Mouse (Mus musculus) embryonic facial prominence, embryonic 12.5 days (tissue): ENCODE measurements around the gene Srrm4. TPM values are rescaled to one million over a fixed set of nuclear protein-coding genes. Genes with fewer than 3 reads are reported as not detected.

Experiments used
- ATAC-seq: fragments of 200-750 bp; cut with Nextera tagmentation; 2 replicates; pipeline ENCODE4 v1.8.0; 2017; ENCODE audit not compliant: insufficient number of reproducible peaks, insufficient read depth, low FRiP score, low TSS enrichment
- H3K27ac ChIP-seq: fragments of 300-500 bp; sonication (generic); 2 replicates; pipeline ENCODE4 v1.5.1; 2016; ENCODE audit warnings: mild to moderate bottlenecking
- H3K27me3 ChIP-seq: fragments of 300-500 bp; sonication (generic); 2 replicates; pipeline ENCODE4 v1.6.1; 2016; ENCODE audit warnings: mild to moderate bottlenecking, moderate library complexity
- H3K36me3 ChIP-seq: fragments of 300-500 bp; sonication (generic); 2 replicates; pipeline ENCODE4 v1.6.1; 2016; ENCODE audit warnings: mild to moderate bottlenecking
- H3K4me1 ChIP-seq: fragments of 300-500 bp; sonication (generic); 2 replicates; pipeline ENCODE4 v1.6.1; 2016
- H3K4me2 ChIP-seq: fragments of 300-500 bp; sonication (generic); replicated peaks from 2 replicates; pipeline ENCODE4 v1.6.1; 2016; ENCODE audit warnings: mild to moderate bottlenecking, moderate library complexity
- H3K4me3 ChIP-seq: fragments of 300-500 bp; sonication (generic); 2 replicates; pipeline ENCODE4 v1.5.1; 2016; ENCODE audit warnings: mild to moderate bottlenecking
- H3K9ac ChIP-seq: fragments of 300-500 bp; sonication (generic); 2 replicates; pipeline ENCODE4 v1.6.1; 2016; ENCODE audit warnings: mild to moderate bottlenecking, moderate library complexity
- H3K9me3 ChIP-seq: fragments of 300-500 bp; sonication (generic); 2 replicates; pipeline ENCODE4 v1.6.1; 2016; ENCODE audit warnings: mild to moderate bottlenecking, moderate library complexity
- WGBS: fragments of 180-500 bp; shearing (Covaris S2); methylation state at CpG from one replicate; pipeline ENCODE4 v1.1.7; 2016; 5-methylcytosine and 5-hydroxymethylcytosine counted together
- polyA plus RNA-seq: library from polyadenylated mRNA; unstranded; fragments of >200 nt; fragmentation: Nextera tagmentation; extraction: Ambion mirVana; gene quantifications from 2 replicates; pipeline ENCODE4 v1.2.1, GENCODE M21; 2016

Srrm4 gene
- polyA plus RNA-seq, 1 experiment from 2014 or later: 2.4 TPM

GRCm38 (mm10) chr5:116449522-116450225 lies 141.9 kb downstream of the Srrm4 start:
- no peak overlapping the region for H3K9ac ChIP-seq
- peak; percentile 49; the same call in 1 of the 2 replicates for ATAC-seq
- H3K4me2 ChIP-seq: no peak overlapping the region
- H3K4me1 ChIP-seq: peaks cover 15% of the 10 kb centered on the region
- no peaks in the 10 kb centered on the region for H3K36me3 ChIP-seq
- no peak overlapping the region for H3K4me3 ChIP-seq
- peaks cover 18% of the 10 kb centered on the region for H3K27me3 ChIP-seq
- no peaks in the 10 kb centered on the region for H3K9me3 ChIP-seq
- 58% methylated on average over 8 of the region's 8 CpGs for WGBS
- no peak overlapping the region for H3K27ac ChIP-seq

GRCm38 (mm10) chr5:116448409-116449191 lies 143.0 kb downstream of the Srrm4 start:
- no peak overlapping the region for H3K9ac ChIP-seq
- H3K4me3 ChIP-seq: no peak overlapping the region
- H3K4me2 ChIP-seq: peak overlapping the region; percentile 24
- H3K4me1 ChIP-seq: peaks cover 15% of the 10 kb centered on the region
- WGBS: 6% methylated on average over 11 of the region's 11 CpGs
- no peak overlapping the region for H3K27ac ChIP-seq
- ATAC-seq: no peak
- no peaks in the 10 kb centered on the region for H3K9me3 ChIP-seq
- peaks cover 22% of the 10 kb centered on the region for H3K27me3 ChIP-seq
- H3K36me3 ChIP-seq: no peaks in the 10 kb centered on the region

GRCm38 (mm10) chr5:116447821-116448350 lies 143.7 kb downstream of the Srrm4 start:
- H3K9ac ChIP-seq: no peak overlapping the region
- 33% methylated on average over 11 of the region's 11 CpGs for WGBS
- peaks cover 22% of the 10 kb centered on the region for H3K27me3 ChIP-seq
- no peak for ATAC-seq
- H3K36me3 ChIP-seq: no peaks in the 10 kb centered on the region
- H3K4me1 ChIP-seq: peaks cover 15% of the 10 kb centered on the region
- peak overlapping the region; percentile 24 for H3K4me2 ChIP-seq
- H3K4me3 ChIP-seq: 0 out of 2 replicates have a peak overlapping the region, but pooled peaks have one; percentile 10
- H3K27ac ChIP-seq: no peak overlapping the region
- no peaks in the 10 kb centered on the region for H3K9me3 ChIP-seq

GRCm38 (mm10) chr5:116446552-116446951 lies 145.1 kb downstream of the Srrm4 start:
- WGBS: 36% methylated on average over 23 of the region's 23 CpGs
- no peak overlapping the region for H3K4me3 ChIP-seq
- ATAC-seq: no peak
- peaks cover 15% of the 10 kb centered on the region for H3K4me1 ChIP-seq
- no peak overlapping the region for H3K27ac ChIP-seq
- peaks cover 22% of the 10 kb centered on the region for H3K27me3 ChIP-seq
- no peak overlapping the region for H3K9ac ChIP-seq
- no peak overlapping the region; the same call in 1 of the 2 replicates for H3K4me2 ChIP-seq
- H3K36me3 ChIP-seq: no peaks in the 10 kb centered on the region
- H3K9me3 ChIP-seq: no peaks in the 10 kb centered on the region

GRCm38 (mm10) chr5:116445634-116446367 lies 145.8 kb downstream of the Srrm4 start:
- Histone ChIP-seq H3K4me2 (no peak overlapping the region), H3K27me3 (peaks cover 22% of the 10 kb centered on the region), H3K36me3 (no peaks in the 10 kb centered on the region), H3K9ac (no peak overlapping the region), H3K9me3 (no peaks in the 10 kb centered on the region), H3K27ac (no peak overlapping the region), H3K4me3 (no peak overlapping the region), H3K4me1 (peaks cover 15% of the 10 kb centered on the region)
- 47% methylated on average over 10 of the region's 10 CpGs for WGBS
- ATAC-seq: no peak

GRCm38 (mm10) chr5:116444517-116444916 lies 147.1 kb downstream of the Srrm4 start:
- no peak for ATAC-seq
- Histone ChIP-seq H3K9ac (no peak overlapping the region), H3K27ac (no peak overlapping the region), H3K9me3 (no peaks in the 10 kb centered on the region), H3K4me1 (peaks cover 15% of the 10 kb centered on the region), H3K36me3 (no peaks in the 10 kb centered on the region), H3K4me2 (no peak overlapping the region), H3K4me3 (no peak overlapping the region), H3K27me3 (peaks cover 18% of the 10 kb centered on the region)
- WGBS: 50% methylated on average over 27 of the region's 27 CpGs

- Histone ChIP-seq H3K4me2 (no peak overlapping the region), H3K36me3 (no peaks in the 10 kb centered on the region), H3K27me3 (peaks cover 15% of the 10 kb centered on the region), H3K4me3 (no peak overlapping the region), H3K9ac (no peak overlapping the region), H3K4me1 (peaks cover 8% of the 10 kb centered on the region), H3K27ac (no peak overlapping the region), H3K9me3 (no peaks in the 10 kb centered on the region)
- ATAC-seq: no peak
- WGBS: 76% methylated on average over 8 of the region's 8 CpGs
These were observed 148.1 kb downstream of the Srrm4 start for GRCm38 (mm10) chr5:116443459-116443940.

GRCm38 (mm10) chr5:116442697-116443458 lies 148.7 kb downstream of the Srrm4 start:
- WGBS: 64% methylated on average over 7 of the region's 7 CpGs
- H3K27ac ChIP-seq: no peak overlapping the region
- peaks cover 15% of the 10 kb centered on the region for H3K27me3 ChIP-seq
- ATAC-seq: no peak
- H3K4me3 ChIP-seq: no peak overlapping the region
- no peak overlapping the region for H3K9ac ChIP-seq
- H3K9me3 ChIP-seq: no peaks in the 10 kb centered on the region
- H3K4me1 ChIP-seq: peaks cover 8% of the 10 kb centered on the region
- H3K4me2 ChIP-seq: no peak overlapping the region
- no peaks in the 10 kb centered on the region for H3K36me3 ChIP-seq

- no peaks in the 10 kb centered on the region for H3K36me3 ChIP-seq
- H3K27me3 ChIP-seq: peaks cover 4% of the 10 kb centered on the region
- H3K4me1 ChIP-seq: no peaks in the 10 kb centered on the region
- no peak for ATAC-seq
- no peaks in the 10 kb centered on the region for H3K9me3 ChIP-seq
- H3K4me2 ChIP-seq: no peak overlapping the region
- no peak overlapping the region for H3K9ac ChIP-seq
- no peak overlapping the region for H3K27ac ChIP-seq
- 79% methylated on average over 4 of the region's 4 CpGs for WGBS
- no peak overlapping the region for H3K4me3 ChIP-seq
These were observed 151.4 kb downstream of the Srrm4 start for GRCm38 (mm10) chr5:116440251-116440650.

GRCm38 (mm10) chr5:116438328-116438727 lies 153.3 kb downstream of the Srrm4 start:
- H3K27me3 ChIP-seq: no peaks in the 10 kb centered on the region
- ATAC-seq: no peak

GRCm38 (mm10) chr5:116436117-116436516 lies 155.5 kb downstream of the Srrm4 start:
- no peak for ATAC-seq
- Histone ChIP-seq H3K4me3 (no peak overlapping the region), H3K36me3 (no peaks in the 10 kb centered on the region), H3K4me2 (no peak overlapping the region), H3K27ac (no peak overlapping the region), H3K9me3 (no peaks in the 10 kb centered on the region), H3K4me1 (peaks cover 3% of the 10 kb centered on the region; the same call in 1 of the 2 replicates), H3K27me3 (no peaks in the 10 kb centered on the region), H3K9ac (no peak overlapping the region)

More at GRCm38 (mm10) chr5:116438328-116438727, 153.3 kb downstream of the Srrm4 start:
- H3K9ac ChIP-seq: no peak overlapping the region
- no peaks in the 10 kb centered on the region for H3K9me3 ChIP-seq
- H3K27ac ChIP-seq: no peak overlapping the region
- no peak overlapping the region for H3K4me3 ChIP-seq
- WGBS: 38% methylated on average over 4 of the region's 4 CpGs
- no peak overlapping the region for H3K4me2 ChIP-seq
- no peaks in the 10 kb centered on the region for H3K36me3 ChIP-seq
- H3K4me1 ChIP-seq: peaks cover 3% of the 10 kb centered on the region; the same call in 1 of the 2 replicates
